18 mouse cellular contexts compared by ENCODE assay signal in genomic region chr2:44114296-44114695, GRCm38 (mm10).
DNase-seq lines count a peak whose midpoint lies in the region; ATAC-seq lines count a peak whose summit lies in the region.
"Had no signal": no experiment of that assay in that cellular context is flagged by ENCODE, and none has a peak within 500 bp of the region (broad histone marks: within the 10 kb centered on the region; RNA-seq: fewer than 3 reads in every experiment).

No protein-coding gene starts in this region.

- H3K4me1 ChIP-seq in kidney, embryonic 15.5 days, result no peaks in the 10 kb centered on the region
- H3K4me1 ChIP-seq in neural tube, embryonic 13.5 days (replicated peaks), result peaks cover 5% of the 10 kb centered on the region; the same call in 1 of the 2 replicates
- no peaks in the 10 kb centered on the region for H3K4me1 ChIP-seq in neural tube, embryonic 15.5 days
- H3K4me1 ChIP-seq: heart, embryonic 12.5 days; liver, embryonic 12.5 days had no signal

- no peak overlapping the region for H3K4me3 ChIP-seq in kidney, embryonic 15.5 days (replicated peaks)
- no peak overlapping the region for H3K4me3 ChIP-seq in neural tube, embryonic 13.5 days
- no peak overlapping the region for H3K4me3 ChIP-seq in neural tube, embryonic 15.5 days (replicated peaks)
- H3K4me3 ChIP-seq: erythroblast, embryonic 14.5 days; heart, embryonic 12.5 days; liver, embryonic 12.5 days had no signal

- peak overlapping the region; percentile 58; the same call in 1 of the 2 replicates for H3K27ac ChIP-seq in kidney, embryonic 15.5 days
- H3K27ac ChIP-seq in neural tube, embryonic 13.5 days (replicated peaks), result peak overlapping the region; percentile 23
- H3K27ac ChIP-seq in neural tube, embryonic 15.5 days (replicated peaks), result no peak overlapping the region
- H3K27ac ChIP-seq: liver, embryonic 12.5 days had no signal

- no peak overlapping the region for H3K4me2 ChIP-seq in kidney, embryonic 15.5 days
- H3K4me2 ChIP-seq in neural tube, embryonic 13.5 days, result no peak overlapping the region
- no peak overlapping the region for H3K4me2 ChIP-seq in neural tube, embryonic 15.5 days
- H3K4me2 ChIP-seq: heart, embryonic 12.5 days; liver, embryonic 12.5 days had no signal

- no peaks in the 10 kb centered on the region for H3K9me3 ChIP-seq in kidney, embryonic 15.5 days (replicated peaks)
- no peaks in the 10 kb centered on the region for H3K9me3 ChIP-seq in neural tube, embryonic 13.5 days
- H3K9me3 ChIP-seq in neural tube, embryonic 15.5 days (replicated peaks), result no peaks in the 10 kb centered on the region
- H3K9me3 ChIP-seq: heart, embryonic 12.5 days; liver, embryonic 12.5 days had no signal

- ATAC-seq in kidney, embryonic 15.5 days (replicated peaks; ENCODE audit: low FRiP score), result 0 out of 2 replicates have a peak, but pooled peaks have one; percentile 49
- ATAC-seq in neural tube, embryonic 13.5 days (ENCODE audit: low read depth), result no peak
- ATAC-seq in neural tube, embryonic 15.5 days (ENCODE audit: low FRiP score), result no peak
- ATAC-seq: activated CD4-positive, CD25-positive, alpha-beta regulatory T cell, adult 4 months; forebrain, embryonic 16.5 days; inflammation-experienced regulatory T-cells, adult 6 months; liver, embryonic 12.5 days had no signal

- no peaks in the 10 kb centered on the region for H3K27me3 ChIP-seq in kidney, embryonic 15.5 days
- no peaks in the 10 kb centered on the region for H3K27me3 ChIP-seq in neural tube, embryonic 13.5 days
- H3K27me3 ChIP-seq in neural tube, embryonic 15.5 days (replicated peaks), result no peaks in the 10 kb centered on the region
- H3K27me3 ChIP-seq: heart, embryonic 12.5 days; liver, embryonic 12.5 days had no signal

- H3K9ac ChIP-seq in kidney, embryonic 15.5 days, result no peak overlapping the region
- no peak overlapping the region for H3K9ac ChIP-seq in neural tube, embryonic 13.5 days
- H3K9ac ChIP-seq in neural tube, embryonic 15.5 days (replicated peaks), result no peak overlapping the region
- H3K9ac ChIP-seq: heart, embryonic 12.5 days; liver, embryonic 12.5 days had no signal

- no peaks in the 10 kb centered on the region for H3K36me3 ChIP-seq in kidney, embryonic 15.5 days
- no peaks in the 10 kb centered on the region for H3K36me3 ChIP-seq in neural tube, embryonic 13.5 days
- no peaks in the 10 kb centered on the region for H3K36me3 ChIP-seq in neural tube, embryonic 15.5 days
- H3K36me3 ChIP-seq: heart, embryonic 12.5 days; liver, embryonic 12.5 days had no signal

- DNase-seq in heart, adult 18-20 months, result peak; percentile 16 to 18
- no peak for DNase-seq in heart, postnatal 4 days
- DNase-seq in kidney, adult 18-20 months, result no peak
- DNase-seq in left cerebral cortex, adult 9 months (ENCODE audit: low spot score in 2 of 2), result no peak
- no peak for DNase-seq in ovary, postnatal 36 days (ENCODE audit: low spot score)
- DNase-seq: adrenal gland, postnatal 36 days; cerebellum, postnatal 10 days; layer of hippocampus, adult 9-11 months; thymus, postnatal 25 days had no signal

- 39% methylated on average over 2 of the region's 2 CpGs for WGBS in kidney, embryonic 15.5 days
- 49% methylated on average over 2 of the region's 2 CpGs for WGBS in neural tube, embryonic 13.5 days
- WGBS in neural tube, embryonic 15.5 days, result 65% methylated on average over 2 of the region's 2 CpGs

Comparison
In these comparisons a context has a peak if more than half of its experiments do, and no peak if none do; other contexts are left out.
1. DNase-seq: peak in heart, adult 18-20 months (2 of 2); none in heart, postnatal 4 days (single experiment), kidney, adult 18-20 months (single experiment), left cerebral cortex, adult 9 months (0 of 2) and ovary, postnatal 36 days (single experiment).